Mouse (Mus musculus): ENCODE results near the gene Hoxd9.

DNA sequence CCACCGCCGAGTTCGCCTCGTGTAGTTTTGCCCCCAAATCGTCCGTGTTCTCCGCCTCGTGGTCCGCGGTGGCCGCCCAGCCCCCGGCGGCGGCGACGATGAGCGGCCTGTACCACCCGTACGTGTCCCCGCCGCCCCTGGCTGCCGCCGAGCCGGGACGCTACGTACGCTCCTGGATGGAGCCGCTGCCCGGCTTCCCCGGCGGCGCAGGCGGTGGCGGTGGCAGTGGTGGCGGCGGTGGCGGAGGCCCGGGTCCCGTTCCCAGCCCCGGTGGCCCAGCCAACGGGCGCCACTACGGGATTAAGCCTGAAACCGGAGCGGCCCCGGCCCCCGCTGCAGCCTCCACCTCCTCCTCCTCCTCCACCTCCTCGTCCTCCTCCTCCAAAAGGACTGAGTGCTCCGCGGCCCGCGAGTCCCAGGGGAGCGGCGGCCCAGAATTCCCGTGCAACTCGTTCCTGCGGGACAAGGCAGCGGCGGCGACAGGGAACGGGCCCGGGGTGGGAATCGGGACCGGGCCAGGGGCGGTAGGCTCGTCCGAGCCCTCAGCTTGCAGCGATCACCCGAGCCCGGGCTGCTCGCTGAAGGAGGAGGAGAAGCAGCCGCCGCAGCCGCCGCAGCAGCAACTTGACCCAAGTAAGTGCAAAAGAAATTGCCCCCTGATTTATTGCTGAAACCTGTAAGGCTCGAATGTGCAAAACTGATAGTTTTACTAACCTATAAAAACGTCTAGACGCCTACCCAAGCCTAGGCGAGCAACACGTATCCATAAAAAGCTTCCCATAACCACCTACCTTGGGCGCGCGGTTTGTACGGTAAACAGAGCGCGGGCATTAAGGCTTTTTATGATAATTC lies 900 bp downstream of the Hoxd9 start:
- TF ChIP-seq RAD21 (IDR thresholded peaks at IDR 0.05; ENCODE audit: low read depth, low read length) (no peak), TCF12 (IDR thresholded peaks at IDR 0.05; ENCODE audit: low read depth, low read length) (no peak), MYC (IDR thresholded peaks at IDR 0.05; ENCODE audit: low read depth, low read length) (no peak), POLR2A (IDR thresholded peaks at IDR 0.05; ENCODE audit: low read depth, low read length) (no peak), MAX (IDR thresholded peaks at IDR 0.05; ENCODE audit: low read length) (no peak), MEF2A (IDR thresholded peaks at IDR 0.05; ENCODE audit: borderline replicate concordance, low read depth, low read length) (no peak), JUND (conservative IDR thresholded peaks at IDR 0.05; ENCODE audit: low read depth, low read length) (no peak), ZNF384 (IDR thresholded peaks at IDR 0.05; ENCODE audit: low read depth, low read length) (no peak), CTCF (conservative IDR thresholded peaks at IDR 0.05 in 1 of 2, IDR thresholded peaks at IDR 0.05 in 1 of 2; ENCODE audit: low read depth in 2 of 2, low read length in 2 of 2) (no peak), SIN3A (IDR thresholded peaks at IDR 0.05; ENCODE audit: low read length) (no peak), EP300 (IDR thresholded peaks at IDR 0.05; ENCODE audit: low read length) (no peak), SMC3 (IDR thresholded peaks at IDR 0.05; ENCODE audit: low read depth, low read length) (no peak), RCOR1 (conservative IDR thresholded peaks at IDR 0.05; ENCODE audit: low read depth, low read length) (no peak), USF2 (conservative IDR thresholded peaks at IDR 0.05; ENCODE audit: low read depth, low read length) (no peak)

Measured in CH12.LX (cell line).